Mouse (Mus musculus) E14TG2a.4 (cell line): ENCODE data around the gene BC005537.

ENCODE experiments used
- CTCF ChIP-seq: conservative IDR thresholded peaks from 2 replicates; pipeline ENCODE4 v1.5.1; 2014; ENCODE audit warnings: low read length
- POU5F1 ChIP-seq: IDR thresholded peaks from 2 replicates; pipeline ENCODE4 v1.6.1; 2014; ENCODE audit warnings: low read length, borderline replicate concordance

GRCm38 (mm10) chr13:24761403-24762227 lies 39.8 kb upstream of the BC005537 start, which contains the start of gene Gmnn:
- TF ChIP-seq CTCF: no peak
- no peak for TF ChIP-seq POU5F1
